Mouse (Mus musculus) CD4-positive naive resting alpha-beta T cell, adult 76 days (primary cell): ENCODE measurements around the gene Cmklr1. TPM values are rescaled to one million over a fixed set of nuclear protein-coding genes. Genes with fewer than 3 reads are reported as not detected.

Source experiments
- total RNA-seq: library from RNA; stranded (reverse); gene quantifications from one replicate; pipeline ENCODE4 v1.2.4, GENCODE M21; 2023

Gene Cmklr1
- total RNA-seq, result 1.1 TPM

GRCm38 (mm10) chr5:113650035-113650865, at the start of gene Cmklr1:
Gene Cmklr1, minus strand, starts transcription at chr5:113650426.

Other genes with a start within 250 kb of the Cmklr1 start
- 6.8 TPM for gene Wscd2, start 160.1 kb downstream of the Cmklr1 start, total RNA-seq
- gene 1700069L16Rik, start 74.3 kb upstream of the Cmklr1 start, total RNA-seq, result not detected
- 5.8 TPM for gene Ficd, start 85.4 kb upstream of the Cmklr1 start, total RNA-seq
- gene Sart3, start 122.1 kb upstream of the Cmklr1 start, total RNA-seq, result 84.3 TPM
- gene Iscu, start 122.3 kb upstream of the Cmklr1 start, total RNA-seq, result 39.3 TPM
- not detected for gene Tmem119, start 150.1 kb upstream of the Cmklr1 start, total RNA-seq
- gene Selplg, start 182.2 kb upstream of the Cmklr1 start, total RNA-seq, result 305 TPM